Mouse (Mus musculus) myocyte (in vitro differentiated cells): ENCODE measurements around the gene Ccdc92.

Experiments used
- E2F4 ChIP-seq: IDR thresholded peaks from one replicate; pipeline ENCODE4 v1.6.1; 2011; ENCODE audit warnings: mild to moderate bottlenecking, control low read depth, moderate library complexity; ENCODE audit not compliant: insufficient read depth
- MAX ChIP-seq: IDR thresholded peaks from one replicate; pipeline ENCODE4 v1.6.1; 2011; ENCODE audit warnings: low read depth, mild to moderate bottlenecking, control low read depth
- POLR2A ChIP-seq: IDR thresholded peaks from one replicate; pipeline ENCODE4 v1.6.1; 2011; ENCODE audit warnings: low read depth, mild to moderate bottlenecking, control low read depth, moderate library complexity; ENCODE audit not compliant: insufficient read length
- TCF12 ChIP-seq: IDR thresholded peaks from one replicate; pipeline ENCODE4 v1.6.1; 2011; ENCODE audit warnings: mild to moderate bottlenecking, control low read depth; ENCODE audit not compliant: poor library complexity, insufficient read depth, severe bottlenecking

DNA sequence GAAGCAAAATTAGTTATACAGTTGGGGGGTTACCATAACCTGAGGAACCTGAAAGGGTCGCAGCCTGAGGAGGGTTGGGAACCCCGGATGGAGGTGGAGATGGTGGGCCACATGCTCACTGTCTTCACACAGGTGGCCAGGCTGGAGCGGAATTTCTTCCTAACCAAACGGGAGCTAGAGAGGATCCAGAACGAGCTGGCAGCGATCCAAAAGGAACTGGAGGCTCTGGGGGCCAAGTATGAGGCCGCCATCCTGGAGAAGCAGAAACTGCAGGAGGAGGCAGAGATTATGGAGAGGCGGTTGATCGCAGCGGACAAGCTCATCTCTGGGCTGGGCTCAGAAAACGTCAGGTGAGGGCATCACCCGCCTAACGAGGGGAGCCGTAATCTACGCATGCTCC, 45.2 kb downstream of the Ccdc92 start:
- TF ChIP-seq E2F4 (no peak), POLR2A (no peak), MAX (no peak), TCF12 (no peak)
